Mouse (Mus musculus): ENCODE data around the gene Otos.

DNA sequence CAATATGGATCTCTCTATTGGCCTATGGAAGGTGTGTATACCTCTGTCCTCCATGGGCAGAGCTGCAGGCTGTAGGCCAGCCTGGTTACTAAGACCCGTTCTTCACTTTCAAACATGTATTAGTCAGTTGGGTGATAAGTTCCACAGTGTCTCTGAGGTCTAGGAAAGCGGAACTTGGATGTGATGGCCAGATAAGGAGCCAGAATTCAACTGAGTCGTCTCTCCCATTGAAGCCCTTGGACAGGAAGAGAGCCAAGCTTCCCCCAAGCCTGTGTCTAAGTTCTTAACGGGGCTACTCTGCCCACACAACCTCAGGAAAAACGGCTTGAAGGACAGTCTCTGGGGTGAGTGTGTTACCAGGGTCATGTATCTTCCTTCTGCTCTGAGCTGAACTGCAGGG lies 10.8 kb upstream of the Otos start:
- TF ChIP-seq ZNF384 (IDR thresholded peaks at IDR 0.05; ENCODE audit: low read depth, low read length) = no peak
- TF ChIP-seq CHD2 (IDR thresholded peaks at IDR 0.05; ENCODE audit: low read depth, low read length) = no peak
- TF ChIP-seq ZC3H11A (IDR thresholded peaks at IDR 0.05; ENCODE audit: borderline replicate concordance, low read depth, low read length) = no peak
